Mouse (Mus musculus): ENCODE measurements around the gene Htra2. TPM values are rescaled to one million over a fixed set of nuclear protein-coding genes. Genes with fewer than 3 reads are reported as not detected.

The Htra2 gene
- total RNA-seq (2017): 42.7 and 43.3 TPM in 2 replicates

DNA sequence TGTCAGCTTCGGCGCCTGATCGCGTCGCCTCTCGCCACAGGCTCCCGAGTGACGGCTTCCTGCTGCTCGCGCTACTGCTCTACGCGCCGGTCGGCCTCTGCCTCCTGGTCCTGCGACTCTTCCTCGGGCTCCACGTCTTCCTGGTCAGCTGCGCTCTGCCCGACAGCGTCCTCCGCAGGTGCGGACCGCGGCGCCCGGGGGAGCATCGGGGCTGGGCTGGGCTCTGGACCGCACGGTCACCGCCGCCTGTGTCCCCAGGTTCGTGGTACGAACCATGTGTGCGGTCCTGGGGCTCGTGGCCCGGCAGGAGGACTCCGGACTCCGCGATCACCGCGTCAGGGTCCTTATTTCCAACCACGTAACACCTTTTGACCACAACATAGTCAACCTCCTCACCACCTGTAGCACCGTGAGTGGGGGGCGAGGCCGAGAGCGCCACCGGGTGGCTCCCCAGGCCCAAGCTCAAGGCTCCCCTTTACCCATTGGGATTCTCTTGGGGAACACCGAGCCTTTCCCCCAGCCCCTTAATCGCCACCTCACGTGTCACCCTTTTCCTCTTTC, at the start of gene Htra2:
Htra2 (minus strand) TSS at position 403 of the 561 bp plus-strand sequence.
- ATAC-seq (replicated peaks in 1 of 2; ENCODE audit: insufficient read depth in 1 of 2, low FRiP score in 2 of 2, low TSS enrichment in 1 of 2, low read depth in 1 of 2, poor library complexity in 2 of 2, severe bottlenecking in 2 of 2): peak in 1 of 2 experiments; percentile 2; a peak in 1 of 4 replicates

DNA sequence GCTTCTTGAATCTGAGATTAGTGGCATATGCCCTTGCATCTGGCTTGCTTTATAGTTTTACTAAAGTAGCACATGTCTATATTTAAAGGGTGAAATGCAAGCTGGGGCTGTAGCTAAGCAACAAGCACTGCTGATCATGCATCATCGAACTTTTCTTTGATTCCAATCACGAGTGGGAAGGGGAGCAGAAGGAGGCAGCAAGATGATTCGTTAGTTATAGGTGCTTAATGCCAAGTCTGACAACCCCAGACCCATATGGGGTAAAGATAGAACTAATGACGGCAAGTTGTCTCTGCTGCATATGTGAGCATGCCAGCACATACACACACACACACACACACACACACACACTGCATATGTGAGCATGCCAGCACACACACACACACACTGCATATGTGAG, 49.1 kb upstream of the Htra2 start:
- ATAC-seq (replicated peaks in 1 of 2; ENCODE audit: insufficient read depth in 1 of 2, low FRiP score in 2 of 2, low TSS enrichment in 1 of 2, low read depth in 1 of 2, poor library complexity in 2 of 2, severe bottlenecking in 2 of 2): no peak

DNA sequence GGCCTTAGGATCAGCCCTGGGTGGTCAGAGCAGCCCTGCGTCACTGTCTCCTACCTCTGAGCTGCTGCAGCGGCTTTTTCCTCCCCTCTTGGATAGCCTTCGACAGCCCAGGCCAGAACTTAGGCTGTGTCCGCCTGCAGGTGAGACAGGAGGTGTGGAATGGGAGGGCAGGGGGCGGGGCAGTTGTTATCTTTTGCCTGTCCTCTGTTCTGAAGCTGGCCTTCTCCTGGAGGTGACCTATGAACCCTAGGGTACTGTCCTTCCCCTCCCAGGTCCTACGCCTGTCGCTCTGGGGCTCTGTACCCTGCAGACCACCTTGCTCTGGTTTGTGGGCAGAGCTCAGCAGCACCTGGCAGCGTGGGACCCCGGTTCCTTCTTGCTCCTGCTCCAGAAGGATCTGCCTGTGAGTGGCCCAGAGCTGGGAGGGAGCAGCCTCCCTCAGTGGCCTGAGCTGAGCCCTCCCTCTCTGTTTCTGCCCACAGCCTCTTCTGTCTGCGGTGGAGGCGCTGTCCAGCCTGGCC, 48.1 kb upstream of the Htra2 start:
- no peak for ATAC-seq (replicated peaks in 1 of 2; ENCODE audit: insufficient read depth in 1 of 2, low FRiP score in 2 of 2, low TSS enrichment in 1 of 2, low read depth in 1 of 2, poor library complexity in 2 of 2, severe bottlenecking in 2 of 2)

DNA sequence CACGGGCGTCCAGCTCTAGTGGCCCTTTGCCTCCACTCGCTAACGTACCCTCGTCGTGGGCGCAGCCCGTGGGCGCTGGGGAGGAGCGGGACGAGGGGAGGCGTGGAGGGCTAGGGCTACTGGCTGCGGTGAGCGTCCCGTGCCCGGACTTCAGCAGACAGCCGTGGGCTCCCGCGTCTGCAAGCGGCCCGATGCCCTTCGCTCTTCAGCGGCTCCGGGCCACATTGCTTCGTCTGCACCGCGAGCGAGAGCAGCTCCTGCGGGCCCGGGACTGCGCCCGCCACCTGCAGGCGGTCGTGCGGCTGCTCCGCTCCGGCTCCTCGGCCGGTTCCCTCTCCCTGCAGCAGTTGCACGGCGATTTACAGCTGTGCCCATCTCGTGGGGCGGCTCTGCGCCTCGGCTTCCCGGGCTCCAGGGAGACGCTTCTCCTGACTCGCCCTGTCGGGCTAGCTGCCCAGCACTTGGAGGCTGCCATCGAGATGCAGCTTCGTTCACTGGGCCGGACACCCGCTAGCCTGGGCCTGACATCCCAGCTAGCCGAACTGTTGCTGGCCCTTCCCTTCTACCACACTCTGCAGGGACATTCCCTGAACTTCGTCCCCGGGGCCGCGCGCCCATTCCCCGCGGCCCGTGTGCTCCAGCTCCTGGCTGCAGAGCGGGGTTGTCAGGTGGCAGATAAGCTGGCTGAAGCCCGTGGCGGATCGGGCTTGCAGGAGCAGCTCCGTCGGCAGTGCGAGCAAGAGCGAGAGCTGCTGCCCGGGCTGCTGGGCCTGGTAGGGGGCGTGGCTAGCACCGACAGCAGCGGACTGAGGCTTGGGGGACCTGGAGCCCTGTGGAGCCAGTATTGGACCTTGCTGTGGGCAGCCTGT, 46.8 kb upstream of the Htra2 start:
- ATAC-seq (replicated peaks in 1 of 2; ENCODE audit: insufficient read depth in 1 of 2, low FRiP score in 2 of 2, low TSS enrichment in 1 of 2, low read depth in 1 of 2, poor library complexity in 2 of 2, severe bottlenecking in 2 of 2): peak; percentile 66 to 75

DNA sequence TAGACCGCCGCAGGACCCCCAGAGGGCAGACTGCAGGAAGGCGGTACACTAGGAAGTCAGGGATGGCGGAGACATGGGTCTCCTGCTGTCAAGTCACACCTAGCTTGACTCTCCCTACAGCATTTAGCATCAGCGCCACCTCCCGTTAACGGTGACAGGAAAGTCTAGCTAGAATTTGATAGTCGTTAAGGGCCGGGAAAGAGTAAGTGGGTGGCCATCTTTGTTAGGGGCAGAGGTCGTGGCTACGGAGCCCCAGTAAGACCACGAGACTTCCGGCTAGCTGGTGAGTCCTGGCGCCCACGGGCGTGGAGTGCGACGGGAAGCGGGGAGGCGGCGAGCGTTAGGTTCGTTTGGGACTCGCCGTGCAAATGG, 46.2 kb upstream of the Htra2 start, which contains the start of the genes Ccdc142 and Gm42688:
Ccdc142 (plus strand) TSS at position 286 of the 372 bp plus-strand sequence.
Gm42688 (plus strand) TSS at position 302 of the 372 bp plus-strand sequence.
- ATAC-seq (replicated peaks in 1 of 2; ENCODE audit: insufficient read depth in 1 of 2, low FRiP score in 2 of 2, low TSS enrichment in 1 of 2, low read depth in 1 of 2, poor library complexity in 2 of 2, severe bottlenecking in 2 of 2): peak; percentile 85 to 87

DNA sequence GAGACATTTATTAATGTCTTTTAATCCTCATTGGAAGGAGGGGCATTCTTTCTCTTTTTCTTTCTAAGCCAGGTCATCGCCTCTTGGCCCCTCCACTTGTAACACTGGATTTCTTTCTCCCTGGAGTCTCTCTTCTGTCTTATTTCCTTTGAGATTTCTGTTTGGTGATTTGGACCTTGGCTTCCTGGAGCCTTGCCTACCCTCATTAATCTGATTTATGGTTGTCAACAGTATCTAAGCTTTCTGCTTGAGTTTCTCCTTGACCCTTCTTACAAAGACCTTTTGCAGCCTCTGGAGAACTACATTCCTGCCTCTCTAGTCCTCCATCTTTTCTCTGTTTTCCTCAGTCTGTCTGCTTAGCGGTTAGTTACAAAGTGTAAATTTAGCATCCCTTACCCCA, 43.3 kb upstream of the Htra2 start:
- ATAC-seq (replicated peaks in 1 of 2; ENCODE audit: insufficient read depth in 1 of 2, low FRiP score in 2 of 2, low TSS enrichment in 1 of 2, low read depth in 1 of 2, poor library complexity in 2 of 2, severe bottlenecking in 2 of 2): no peak

DNA sequence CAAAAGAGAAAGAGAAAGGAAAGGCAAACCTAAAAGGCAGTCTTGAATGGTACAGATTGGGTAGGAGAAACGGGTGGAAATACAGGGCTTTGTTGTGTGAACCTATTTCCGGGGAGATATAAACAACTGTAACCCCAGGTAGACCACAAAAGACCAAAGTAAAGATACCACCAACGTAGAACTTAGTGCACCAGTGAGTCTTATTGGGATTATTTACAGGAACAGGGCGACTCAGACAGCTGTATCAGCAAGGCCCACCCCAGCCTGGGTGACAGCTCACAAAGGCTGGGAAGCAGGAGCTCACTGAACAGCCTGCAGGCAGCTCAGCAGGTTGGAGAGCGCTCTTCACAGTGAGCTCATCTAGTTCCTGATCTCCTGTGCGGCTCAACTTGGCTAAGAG, 40.9 kb upstream of the Htra2 start:
- no peak for ATAC-seq (replicated peaks in 1 of 2; ENCODE audit: insufficient read depth in 1 of 2, low FRiP score in 2 of 2, low TSS enrichment in 1 of 2, low read depth in 1 of 2, poor library complexity in 2 of 2, severe bottlenecking in 2 of 2)

DNA sequence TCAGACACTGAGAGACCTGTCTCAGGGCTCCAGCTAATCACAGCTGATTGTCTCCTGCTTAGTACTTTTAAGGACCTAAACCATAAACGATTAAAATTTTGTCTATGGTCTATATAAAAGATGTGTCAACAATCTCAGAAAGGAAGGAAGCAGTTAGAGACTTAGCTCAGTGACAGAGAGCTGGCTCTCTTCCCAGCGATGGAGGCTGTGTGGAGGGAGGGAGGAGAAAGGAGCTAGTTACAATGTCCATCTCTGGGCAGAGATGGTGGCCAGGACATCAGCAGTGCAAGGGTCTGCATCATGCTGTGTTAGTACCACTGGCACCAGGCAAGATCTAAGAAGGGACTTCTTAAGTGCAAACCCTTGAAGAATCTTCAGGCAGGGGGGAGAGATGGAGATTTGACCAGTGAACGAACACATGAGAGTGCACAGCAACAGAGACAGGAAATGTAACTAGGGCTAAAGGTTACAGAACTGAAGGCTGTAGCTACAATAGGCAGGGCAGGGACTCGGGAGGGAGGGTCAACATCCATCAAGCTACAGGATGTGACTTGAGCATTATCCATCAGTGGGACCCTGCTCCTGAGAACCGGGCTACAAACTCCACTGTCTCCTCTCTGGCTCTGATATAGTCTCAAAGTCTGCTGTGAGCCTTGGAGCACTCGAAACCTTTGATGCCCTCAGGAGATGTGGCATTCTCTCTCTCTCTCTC, 37.5 kb upstream of the Htra2 start:
- peak in 1 of 2 experiments; percentile 37; a peak in 1 of 4 replicates for ATAC-seq (replicated peaks in 1 of 2; ENCODE audit: insufficient read depth in 1 of 2, low FRiP score in 2 of 2, low TSS enrichment in 1 of 2, low read depth in 1 of 2, poor library complexity in 2 of 2, severe bottlenecking in 2 of 2)

DNA sequence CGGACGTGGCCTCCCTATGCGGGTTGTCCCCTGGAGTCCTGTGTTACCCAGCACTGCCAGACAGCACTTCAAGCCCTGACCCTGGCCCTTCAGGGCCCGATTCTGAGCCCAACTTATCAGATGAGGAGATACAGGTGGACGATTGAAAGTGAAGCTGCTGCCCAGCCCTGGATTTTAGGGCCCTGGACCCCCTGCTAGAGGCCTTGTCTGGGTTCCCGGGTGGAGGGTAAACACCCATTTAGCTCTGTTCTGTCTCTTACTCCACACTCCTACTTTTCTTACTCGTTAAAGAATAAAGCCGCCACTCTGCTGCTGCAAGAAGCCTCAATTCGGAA, 32.8 kb upstream of the Htra2 start:
- no peak for ATAC-seq (replicated peaks in 1 of 2; ENCODE audit: insufficient read depth in 1 of 2, low FRiP score in 2 of 2, low TSS enrichment in 1 of 2, low read depth in 1 of 2, poor library complexity in 2 of 2, severe bottlenecking in 2 of 2)

DNA sequence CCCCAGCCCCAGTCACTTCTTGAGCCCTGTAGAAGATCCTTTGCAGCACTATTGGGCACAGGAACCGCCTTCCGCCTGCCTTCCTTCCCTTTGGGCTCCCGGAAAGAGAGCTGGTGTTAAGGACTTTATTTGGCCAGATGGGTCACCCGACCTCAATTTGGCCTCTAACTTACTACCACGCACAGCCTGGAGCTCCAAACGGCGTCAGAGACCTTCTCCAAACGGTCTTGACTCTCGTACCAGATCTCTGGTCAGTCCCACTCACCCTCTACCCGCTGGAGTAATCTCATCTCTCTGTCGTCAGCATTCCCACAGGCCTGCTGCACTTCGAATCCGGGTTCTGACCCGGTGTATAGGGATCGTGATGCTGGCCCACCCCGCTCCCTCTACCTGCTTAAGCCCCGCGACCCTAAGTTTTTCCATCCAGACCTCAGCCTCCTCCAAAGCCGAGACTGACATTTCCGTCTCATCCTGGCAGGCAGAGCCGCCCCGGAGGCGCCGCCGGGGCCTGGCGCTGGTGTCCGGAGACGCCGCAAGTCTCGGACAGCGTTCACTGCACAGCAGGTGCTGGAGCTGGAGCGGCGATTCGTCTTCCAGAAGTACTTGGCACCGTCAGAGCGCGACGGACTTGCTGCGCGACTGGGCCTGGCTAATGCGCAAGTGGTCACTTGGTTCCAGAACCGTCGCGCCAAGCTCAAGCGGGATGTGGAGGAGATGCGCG, 32.3 kb upstream of the Htra2 start:
- no peak; a peak in 1 of 4 replicates for ATAC-seq (replicated peaks in 1 of 2; ENCODE audit: insufficient read depth in 1 of 2, low FRiP score in 2 of 2, low TSS enrichment in 1 of 2, low read depth in 1 of 2, poor library complexity in 2 of 2, severe bottlenecking in 2 of 2)

DNA sequence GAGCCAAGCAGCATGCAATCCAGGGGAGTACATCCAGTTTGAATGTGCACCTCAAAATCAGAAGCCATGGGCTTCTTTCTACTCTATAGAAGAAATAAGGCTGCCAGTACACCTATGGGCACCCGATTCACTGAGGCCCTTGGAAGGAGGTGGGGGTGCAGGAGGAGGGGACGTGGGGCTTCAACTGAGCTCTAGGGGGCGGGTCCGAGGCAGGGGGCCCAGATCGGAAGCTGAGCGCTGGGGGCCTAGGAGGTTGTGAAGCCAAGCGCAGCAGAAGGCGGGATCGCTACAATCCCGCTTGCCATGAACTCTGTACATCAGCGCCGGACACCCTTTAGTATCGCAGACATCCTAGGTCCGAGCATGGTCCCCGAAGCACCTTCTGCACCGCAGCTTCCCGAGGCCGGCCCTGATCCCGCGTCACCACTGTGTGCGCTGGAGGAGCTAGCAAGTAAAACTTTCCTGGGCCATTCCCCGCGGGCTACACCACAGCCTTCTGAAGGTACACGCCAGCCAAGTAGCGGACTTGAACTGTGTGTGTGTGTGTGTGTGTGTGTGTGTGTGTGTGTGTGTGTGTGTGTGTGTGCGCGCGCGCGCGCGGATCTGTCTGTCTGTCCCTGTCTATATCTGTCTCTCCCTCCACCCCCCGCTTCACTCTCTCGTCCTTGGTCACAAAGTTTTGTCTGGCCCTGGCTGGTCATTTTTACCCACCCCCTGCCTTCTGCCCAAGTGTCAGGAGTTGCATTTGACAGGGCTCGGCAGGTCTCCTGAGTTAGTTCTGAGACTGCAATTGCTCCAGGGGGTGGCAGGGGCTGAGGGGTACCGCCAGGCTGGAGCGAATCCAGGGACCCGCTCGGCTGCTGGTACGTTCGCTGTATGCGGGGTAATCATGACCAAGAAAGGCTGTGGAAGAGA, 31.3 kb upstream of the Htra2 start, which contains the start of gene Lbx2:
Lbx2 (plus strand) TSS at position 247 of the 915 bp plus-strand sequence.
- peak; percentile 37 to 51; a peak in 3 of 4 replicates for ATAC-seq (replicated peaks in 1 of 2; ENCODE audit: insufficient read depth in 1 of 2, low FRiP score in 2 of 2, low TSS enrichment in 1 of 2, low read depth in 1 of 2, poor library complexity in 2 of 2, severe bottlenecking in 2 of 2)

DNA sequence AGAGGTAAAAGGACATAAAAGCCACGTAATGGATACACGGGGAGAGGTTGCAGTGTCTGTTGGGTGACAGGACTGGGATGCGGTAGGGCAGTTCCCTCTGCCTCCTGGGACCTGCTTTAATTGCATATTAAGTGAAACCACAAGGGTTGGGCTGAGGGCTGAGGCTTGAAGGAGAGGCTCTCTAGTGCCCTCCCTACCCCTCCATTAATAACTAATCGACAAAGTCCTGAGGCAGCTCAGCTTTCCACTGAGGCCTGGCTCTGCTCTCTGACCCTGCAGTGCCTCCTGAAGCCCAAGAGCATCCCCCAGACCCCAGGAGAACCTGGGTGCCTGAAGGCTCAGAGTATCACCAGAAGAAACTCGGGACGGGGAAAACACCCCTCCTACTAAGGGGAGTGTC, 29.4 kb upstream of the Htra2 start:
- ATAC-seq (replicated peaks in 1 of 2; ENCODE audit: insufficient read depth in 1 of 2, low FRiP score in 2 of 2, low TSS enrichment in 1 of 2, low read depth in 1 of 2, poor library complexity in 2 of 2, severe bottlenecking in 2 of 2): no peak

DNA sequence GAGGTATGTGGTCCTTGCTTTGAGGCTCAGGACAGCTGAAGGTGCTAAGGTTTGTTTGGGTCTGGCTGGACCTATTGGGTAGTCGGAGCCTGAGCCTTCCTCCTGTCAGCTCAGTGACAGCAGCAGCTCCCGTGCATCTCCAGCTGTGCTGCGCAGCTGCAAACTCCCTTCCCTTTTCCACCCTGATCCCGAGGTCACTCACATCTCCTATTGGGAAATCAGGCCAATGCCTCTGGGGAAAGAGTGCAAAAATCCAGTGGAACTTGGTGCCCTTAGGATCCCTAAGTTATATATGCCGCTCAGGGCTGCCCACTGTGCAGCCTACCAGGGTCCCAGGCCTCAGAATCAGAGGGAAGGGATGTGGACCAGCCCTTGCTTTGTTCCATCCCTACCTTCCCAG, 28.4 kb upstream of the Htra2 start:
- ATAC-seq (replicated peaks in 1 of 2; ENCODE audit: insufficient read depth in 1 of 2, low FRiP score in 2 of 2, low TSS enrichment in 1 of 2, low read depth in 1 of 2, poor library complexity in 2 of 2, severe bottlenecking in 2 of 2): no peak

DNA sequence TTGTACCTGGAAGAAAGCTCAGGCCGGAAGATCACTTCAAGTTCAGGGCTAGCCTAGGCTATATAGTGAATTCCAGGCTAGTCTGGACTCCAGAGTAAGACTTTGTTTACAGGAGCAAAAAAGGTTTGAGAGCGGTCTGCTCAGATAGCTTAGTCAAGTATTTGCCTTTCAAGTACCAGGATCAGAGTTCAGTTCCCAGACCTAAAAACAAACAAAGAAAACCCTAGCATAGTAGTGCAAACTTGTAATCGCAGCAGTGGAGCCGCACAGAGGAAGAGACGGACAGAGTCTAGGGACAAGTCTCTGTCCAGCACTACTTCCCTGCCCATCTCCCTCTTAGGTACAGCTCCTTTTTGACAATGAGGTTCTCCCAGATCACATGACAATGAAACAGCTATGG, 25.1 kb upstream of the Htra2 start:
- no peak for ATAC-seq (replicated peaks in 1 of 2; ENCODE audit: insufficient read depth in 1 of 2, low FRiP score in 2 of 2, low TSS enrichment in 1 of 2, low read depth in 1 of 2, poor library complexity in 2 of 2, severe bottlenecking in 2 of 2)

DNA sequence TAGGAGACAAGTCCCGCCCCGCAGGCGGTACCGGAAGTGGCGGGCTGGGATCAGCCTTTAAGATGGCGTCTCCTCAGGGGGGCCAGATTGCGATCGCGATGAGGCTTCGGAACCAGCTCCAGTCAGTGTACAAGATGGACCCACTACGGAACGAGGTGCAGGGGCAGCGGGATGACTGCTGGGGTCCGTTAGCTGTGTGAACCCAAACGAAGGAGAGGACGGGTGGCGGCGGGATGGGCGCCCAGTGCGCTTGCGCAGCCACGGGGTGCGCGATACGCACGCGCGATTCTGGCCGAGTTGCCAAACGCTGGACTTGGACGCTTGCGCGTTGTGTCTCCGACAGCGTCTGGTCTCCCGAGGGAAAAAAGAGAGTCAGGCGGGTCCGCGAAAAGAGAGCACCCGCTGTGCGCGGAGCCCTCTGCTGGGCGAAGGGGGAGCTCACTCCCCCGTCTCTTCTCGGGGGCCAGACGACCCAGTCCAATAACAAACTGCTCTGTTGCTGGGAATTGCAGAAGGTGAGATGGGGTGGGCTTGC, 23.3 kb upstream of the Htra2 start:
- ATAC-seq (replicated peaks in 1 of 2; ENCODE audit: insufficient read depth in 1 of 2, low FRiP score in 2 of 2, low TSS enrichment in 1 of 2, low read depth in 1 of 2, poor library complexity in 2 of 2, severe bottlenecking in 2 of 2): peak; percentile 89 to 94

DNA sequence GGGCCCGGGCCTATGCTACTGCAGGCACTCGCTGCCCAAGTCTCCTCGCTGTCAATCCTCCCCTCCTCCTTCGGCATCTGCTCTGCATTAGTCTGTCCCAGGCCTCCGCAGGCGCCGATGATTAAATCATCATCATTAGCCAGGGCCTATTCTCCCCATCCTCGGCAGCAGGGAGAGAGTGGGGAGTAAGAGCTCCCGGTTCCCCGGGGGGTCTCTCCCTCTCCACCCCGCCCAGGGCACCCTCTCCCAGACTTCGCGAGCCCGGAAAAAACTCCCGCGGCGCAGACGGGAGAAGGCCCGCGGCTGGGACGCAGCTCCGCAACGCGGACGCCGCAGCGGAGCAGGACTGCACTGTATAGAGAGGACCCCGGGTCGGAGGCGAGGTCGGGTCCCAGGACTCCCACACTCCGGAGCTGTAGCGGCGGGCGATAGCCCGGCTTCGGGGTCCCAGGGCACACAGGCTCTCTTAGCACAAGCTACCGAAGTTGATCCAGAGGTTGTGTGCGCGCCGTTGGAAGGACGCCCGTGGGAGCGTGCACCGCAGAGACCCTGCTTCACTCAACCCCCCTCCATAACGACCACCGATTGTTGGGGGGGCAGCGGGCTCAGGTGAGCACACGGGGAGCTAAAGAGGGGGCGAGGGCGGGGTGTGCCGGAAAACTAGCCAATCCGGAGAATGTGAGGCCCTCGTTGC, 22.7 kb upstream of the Htra2 start, which contains the start of gene Pcgf1:
Pcgf1 (plus strand) TSS at position 240 of the 694 bp plus-strand sequence.
- ATAC-seq (replicated peaks in 1 of 2; ENCODE audit: insufficient read depth in 1 of 2, low FRiP score in 2 of 2, low TSS enrichment in 1 of 2, low read depth in 1 of 2, poor library complexity in 2 of 2, severe bottlenecking in 2 of 2): peak; percentile 4 to 30; a peak in 3 of 4 replicates
